Mouse (Mus musculus) midbrain, embryonic 10.5 days (tissue): ENCODE measurements around the gene Bcl11a. TPM values are rescaled to one million over a fixed set of nuclear protein-coding genes. Genes with fewer than 3 reads are reported as not detected.

Experiments used
- polyA plus RNA-seq: library from polyadenylated mRNA; unstranded; fragments of >200 nt; fragmentation: Nextera tagmentation; extraction: Ambion mirVana; gene quantifications from 2 replicates; pipeline ENCODE4 v1.2.1, GENCODE M21; 2016

Bcl11a gene
- polyA plus RNA-seq, 1 experiment from 2014 or later: 15.8 TPM

Other genes starting within 250 kb of the Bcl11a start
- 20.7 and 22.9 TPM in 2 replicates for gene Papolg, start 182.8 kb upstream of the Bcl11a start, polyA plus RNA-seq
- gene A830031A19Rik, start 3.0 kb upstream of the Bcl11a start, polyA plus RNA-seq: not detected in 2 replicates